Mouse (Mus musculus): ENCODE results near the gene Nup98. TPM values are rescaled to one million over a fixed set of nuclear protein-coding genes. Genes with fewer than 3 reads are reported as not detected.
A peak's percentile ranks its signal among the peaks of the same experiment; 100 is the strongest.

Gene Nup98
- polyA plus RNA-seq, 1 experiment from 2014 or later, result 53.5 TPM

- no peak for ATAC-seq (ENCODE audit: insufficient number of reproducible peaks, insufficient read depth, low FRiP score, low read depth)
- Histone ChIP-seq H3K27ac (ENCODE audit: low read length) (no peak overlapping the region), H3K4me3 (ENCODE audit: low read depth, low read length) (no peak overlapping the region), H3K27me3 (ENCODE audit: control insufficient read depth, insufficient read depth, low read length) (no peaks in the 10 kb centered on the region), H3K36me3 (ENCODE audit: control insufficient read depth, insufficient read depth, low read length) (peaks cover 23% of the 10 kb centered on the region), H3K9me3 (ENCODE audit: control insufficient read depth, low read depth, low read length) (no peaks in the 10 kb centered on the region), H3K9ac (replicated peaks; ENCODE audit: low read depth, low read length) (no peak overlapping the region), H3K4me2 (replicated peaks; ENCODE audit: low read depth, low read length) (no peak overlapping the region), H3K4me1 (ENCODE audit: control insufficient read depth, insufficient read depth, low read length) (peaks cover 24% of the 10 kb centered on the region)
- WGBS, result 82% methylated on average over 5 of the region's 5 CpGs
Observed at GRCm38 (mm10) chr7:102242371-102242770, 32.4 kb upstream of the Nup98 start.

GRCm38 (mm10) chr7:102239591-102239990 is 29.6 kb upstream of the Nup98 start:
- Histone ChIP-seq H3K4me2 (replicated peaks; ENCODE audit: low read depth, low read length) (no peak overlapping the region), H3K27ac (ENCODE audit: low read length) (no peak overlapping the region), H3K27me3 (ENCODE audit: control insufficient read depth, insufficient read depth, low read length) (no peaks in the 10 kb centered on the region), H3K9me3 (ENCODE audit: control insufficient read depth, low read depth, low read length) (no peaks in the 10 kb centered on the region), H3K4me3 (ENCODE audit: low read depth, low read length) (no peak overlapping the region), H3K36me3 (ENCODE audit: control insufficient read depth, insufficient read depth, low read length) (peaks cover 37% of the 10 kb centered on the region), H3K9ac (replicated peaks; ENCODE audit: low read depth, low read length) (no peak overlapping the region), H3K4me1 (ENCODE audit: control insufficient read depth, insufficient read depth, low read length) (no peaks in the 10 kb centered on the region)
- 91% methylated on average over 16 of the region's 16 CpGs for WGBS
- no peak for ATAC-seq (ENCODE audit: insufficient number of reproducible peaks, insufficient read depth, low FRiP score, low read depth)

GRCm38 (mm10) chr7:102238686-102239286 is 28.8 kb upstream of the Nup98 start:
- H3K9ac ChIP-seq (replicated peaks; ENCODE audit: low read depth, low read length), result no peak overlapping the region
- no peaks in the 10 kb centered on the region for H3K9me3 ChIP-seq (ENCODE audit: control insufficient read depth, low read depth, low read length)
- no peaks in the 10 kb centered on the region for H3K27me3 ChIP-seq (ENCODE audit: control insufficient read depth, insufficient read depth, low read length)
- WGBS, result 84% methylated on average over 8 of the region's 8 CpGs
- ATAC-seq (ENCODE audit: insufficient number of reproducible peaks, insufficient read depth, low FRiP score, low read depth), result no peak
- no peak overlapping the region for H3K27ac ChIP-seq (ENCODE audit: low read length)
- no peak overlapping the region for H3K4me2 ChIP-seq (replicated peaks; ENCODE audit: low read depth, low read length)
- H3K4me3 ChIP-seq (ENCODE audit: low read depth, low read length), result no peak overlapping the region
- H3K4me1 ChIP-seq (ENCODE audit: control insufficient read depth, insufficient read depth, low read length), result no peaks in the 10 kb centered on the region
- H3K36me3 ChIP-seq (ENCODE audit: control insufficient read depth, insufficient read depth, low read length), result peaks cover 37% of the 10 kb centered on the region

- H3K9me3 ChIP-seq (ENCODE audit: control insufficient read depth, low read depth, low read length), result no peaks in the 10 kb centered on the region; the same call in 1 of the 2 replicates
- no peak overlapping the region for H3K9ac ChIP-seq (replicated peaks; ENCODE audit: low read depth, low read length)
- no peak overlapping the region for H3K4me3 ChIP-seq (ENCODE audit: low read depth, low read length)
- no peak overlapping the region for H3K4me2 ChIP-seq (replicated peaks; ENCODE audit: low read depth, low read length)
- peaks cover 36% of the 10 kb centered on the region for H3K36me3 ChIP-seq (ENCODE audit: control insufficient read depth, insufficient read depth, low read length)
- H3K27me3 ChIP-seq (ENCODE audit: control insufficient read depth, insufficient read depth, low read length), result no peaks in the 10 kb centered on the region
- H3K27ac ChIP-seq (ENCODE audit: low read length), result no peak overlapping the region
- no peaks in the 10 kb centered on the region for H3K4me1 ChIP-seq (ENCODE audit: control insufficient read depth, insufficient read depth, low read length)
- 80% methylated on average over 4 of the region's 4 CpGs for WGBS
- ATAC-seq (ENCODE audit: insufficient number of reproducible peaks, insufficient read depth, low FRiP score, low read depth), result no peak
Observed at GRCm38 (mm10) chr7:102233059-102233458, 23.1 kb upstream of the Nup98 start.

- 82% methylated on average over 6 of the region's 6 CpGs for WGBS
- Histone ChIP-seq H3K9ac (replicated peaks; ENCODE audit: low read depth, low read length) (no peak overlapping the region), H3K27me3 (ENCODE audit: control insufficient read depth, insufficient read depth, low read length) (no peaks in the 10 kb centered on the region), H3K4me3 (ENCODE audit: low read depth, low read length) (no peak overlapping the region), H3K4me2 (replicated peaks; ENCODE audit: low read depth, low read length) (no peak overlapping the region), H3K36me3 (ENCODE audit: control insufficient read depth, insufficient read depth, low read length) (peaks cover 15% of the 10 kb centered on the region; the same call in 1 of the 2 replicates), H3K4me1 (ENCODE audit: control insufficient read depth, insufficient read depth, low read length) (no peaks in the 10 kb centered on the region), H3K27ac (ENCODE audit: low read length) (no peak overlapping the region), H3K9me3 (ENCODE audit: control insufficient read depth, low read depth, low read length) (no peaks in the 10 kb centered on the region; the same call in 1 of the 2 replicates)
- ATAC-seq (ENCODE audit: insufficient number of reproducible peaks, insufficient read depth, low FRiP score, low read depth), result no peak
Observed at GRCm38 (mm10) chr7:102229814-102230213, 19.8 kb upstream of the Nup98 start.

- Histone ChIP-seq H3K4me2 (replicated peaks; ENCODE audit: low read depth, low read length) (no peak overlapping the region), H3K4me1 (ENCODE audit: control insufficient read depth, insufficient read depth, low read length) (no peaks in the 10 kb centered on the region), H3K27ac (ENCODE audit: low read length) (no peak overlapping the region), H3K9ac (replicated peaks; ENCODE audit: low read depth, low read length) (no peak overlapping the region), H3K4me3 (ENCODE audit: low read depth, low read length) (no peak overlapping the region), H3K36me3 (ENCODE audit: control insufficient read depth, insufficient read depth, low read length) (peaks cover 15% of the 10 kb centered on the region; the same call in 1 of the 2 replicates), H3K27me3 (ENCODE audit: control insufficient read depth, insufficient read depth, low read length) (no peaks in the 10 kb centered on the region), H3K9me3 (ENCODE audit: control insufficient read depth, low read depth, low read length) (no peaks in the 10 kb centered on the region; the same call in 1 of the 2 replicates)
- ATAC-seq (ENCODE audit: insufficient number of reproducible peaks, insufficient read depth, low FRiP score, low read depth), result no peak
- 72% methylated on average over 4 of the region's 4 CpGs for WGBS
Observed at GRCm38 (mm10) chr7:102228049-102228670, 18.2 kb upstream of the Nup98 start.

GRCm38 (mm10) chr7:102226051-102226450 is 16.1 kb upstream of the Nup98 start:
- 95% methylated on average over 6 of the region's 6 CpGs for WGBS
- no peaks in the 10 kb centered on the region for H3K4me1 ChIP-seq (ENCODE audit: control insufficient read depth, insufficient read depth, low read length)
- H3K27ac ChIP-seq (ENCODE audit: low read length), result no peak overlapping the region
- ATAC-seq (ENCODE audit: insufficient number of reproducible peaks, insufficient read depth, low FRiP score, low read depth), result no peak
- H3K36me3 ChIP-seq (ENCODE audit: control insufficient read depth, insufficient read depth, low read length), result peaks cover 10% of the 10 kb centered on the region; the same call in 1 of the 2 replicates
- no peaks in the 10 kb centered on the region for H3K27me3 ChIP-seq (ENCODE audit: control insufficient read depth, insufficient read depth, low read length)
- no peak overlapping the region for H3K4me3 ChIP-seq (ENCODE audit: low read depth, low read length)
- H3K4me2 ChIP-seq (replicated peaks; ENCODE audit: low read depth, low read length), result no peak overlapping the region
- H3K9me3 ChIP-seq (ENCODE audit: control insufficient read depth, low read depth, low read length), result no peaks in the 10 kb centered on the region; the same call in 1 of the 2 replicates
- no peak overlapping the region for H3K9ac ChIP-seq (replicated peaks; ENCODE audit: low read depth, low read length)

GRCm38 (mm10) chr7:102223883-102224738 is 14.1 kb upstream of the Nup98 start:
- no peak overlapping the region for H3K27ac ChIP-seq (ENCODE audit: low read length)
- H3K9me3 ChIP-seq (ENCODE audit: control insufficient read depth, low read depth, low read length), result no peaks in the 10 kb centered on the region; the same call in 1 of the 2 replicates
- no peak overlapping the region for H3K9ac ChIP-seq (replicated peaks; ENCODE audit: low read depth, low read length)
- WGBS, result 77% methylated on average over 5 of the region's 5 CpGs
- ATAC-seq (ENCODE audit: insufficient number of reproducible peaks, insufficient read depth, low FRiP score, low read depth), result no peak
- no peaks in the 10 kb centered on the region for H3K4me1 ChIP-seq (ENCODE audit: control insufficient read depth, insufficient read depth, low read length)
- peaks cover 2% of the 10 kb centered on the region; the same call in 1 of the 2 replicates for H3K36me3 ChIP-seq (ENCODE audit: control insufficient read depth, insufficient read depth, low read length)
- H3K27me3 ChIP-seq (ENCODE audit: control insufficient read depth, insufficient read depth, low read length), result no peaks in the 10 kb centered on the region
- peak overlapping the region; percentile 71; the same call in 1 of the 2 replicates for H3K4me2 ChIP-seq (replicated peaks; ENCODE audit: low read depth, low read length)
- 0 out of 2 replicates have a peak overlapping the region, but pooled peaks have one; percentile 58 for H3K4me3 ChIP-seq (ENCODE audit: low read depth, low read length)
